ENCODE assay signal across 8 mouse cellular contexts in genomic region chr10:45066931-45067308, GRCm38 (mm10). TPM values are rescaled to one million over a fixed set of nuclear protein-coding genes. Genes with fewer than 3 reads are reported as not detected.
DNase-seq lines count a peak whose midpoint lies in the region; ATAC-seq and TF ChIP-seq lines count a peak whose summit lies in the region.

Gene Prep, plus strand, starts transcription at chr10:45067203.

- DNase-seq in CD4-positive helper T cell, adult 2 months (ENCODE audit: low read depth, low spot score), result peak; percentile 89
- DNase-seq in brain, adult 2 months (ENCODE audit: low read depth, low spot score), result peak; percentile 97
- DNase-seq in heart, embryonic 10.5 days (ENCODE audit: low spot score), result peak; percentile 93
- peak; percentile 77 for DNase-seq in liver, adult 2 months (ENCODE audit: extremely low read depth, low read depth, low spot score)
- DNase-seq in spleen, postnatal 36 days (ENCODE audit: low spot score in 2 of 2), result peak; percentile 92

- H3K9ac ChIP-seq in kidney, embryonic 14.5 days (ENCODE audit: low read depth, low read length), result peak within 1 kb of the TSS; percentile 68
- H3K9ac ChIP-seq in liver, adult 2 months (ENCODE audit: low read depth, low read length), result peak within 1 kb of the TSS; percentile 95

- peaks cover 19% of the 10 kb centered on the region; the same call in 1 of the 2 replicates for H3K79me2 ChIP-seq in liver, adult 2 months (ENCODE audit: control insufficient read depth, insufficient read depth, low read length)

- TF ChIP-seq CTCF in embryonic fibroblast, embryonic 13.5 days (IDR thresholded peaks at IDR 0.05; ENCODE audit: borderline replicate concordance, insufficient read depth, low read length), result peak; percentile 55
- peak; percentile 77 for TF ChIP-seq CTCF in liver, adult 2 months (IDR thresholded peaks at IDR 0.05; ENCODE audit: low read depth, low read length)

- H3K4me1 ChIP-seq in embryonic fibroblast, embryonic 13.5 days (ENCODE audit: control insufficient read depth, insufficient read depth, low read length), result peaks cover 6% of the 10 kb centered on the region; the same call in 1 of the 2 replicates
- H3K4me1 ChIP-seq in heart, embryonic 10.5 days, result peaks cover 39% of the 10 kb centered on the region
- peaks cover 22% of the 10 kb centered on the region; the same call in 1 of the 2 replicates for H3K4me1 ChIP-seq in kidney, embryonic 14.5 days (ENCODE audit: control insufficient read depth, insufficient read depth, low read length)
- peaks cover 24% of the 10 kb centered on the region for H3K4me1 ChIP-seq in liver, adult 2 months (ENCODE audit: control insufficient read depth, insufficient read depth, low read length)

- no peaks in the 10 kb centered on the region for H3K36me3 ChIP-seq in heart, embryonic 10.5 days
- H3K36me3 ChIP-seq in kidney, embryonic 14.5 days (ENCODE audit: control insufficient read depth, insufficient read depth, low read length), result no peaks in the 10 kb centered on the region
- H3K36me3 ChIP-seq in liver, adult 2 months (ENCODE audit: control insufficient read depth, insufficient read depth, low read length), result no peaks in the 10 kb centered on the region

- peak within 1 kb of the TSS; percentile 89 for H3K4me3 ChIP-seq in embryonic fibroblast, embryonic 13.5 days (ENCODE audit: insufficient read depth, low read length)
- H3K4me3 ChIP-seq in heart, embryonic 10.5 days, result peak within 1 kb of the TSS; percentile 99
- peak within 1 kb of the TSS; percentile 59 for H3K4me3 ChIP-seq in kidney, embryonic 14.5 days (ENCODE audit: low read length)
- peak within 1 kb of the TSS; percentile 89 for H3K4me3 ChIP-seq in liver, adult 2 months (ENCODE audit: insufficient read depth, low read depth, low read length)

- no peaks in the 10 kb centered on the region for H3K9me3 ChIP-seq in heart, embryonic 10.5 days
- H3K9me3 ChIP-seq in kidney, embryonic 14.5 days (ENCODE audit: control insufficient read depth, low read length), result no peaks in the 10 kb centered on the region

- ATAC-seq in kidney, embryonic 14.5 days (ENCODE audit: low FRiP score, low TSS enrichment), result peak; percentile 95
- ATAC-seq in monocyte, adult 5-6 weeks (replicated peaks; ENCODE audit: insufficient number of reproducible peaks, low FRiP score, low TSS enrichment, poor library complexity, severe bottlenecking), result peak; percentile 80

- WGBS in heart, embryonic 10.5 days, result under 1% methylated on average over 55 of the region's 57 CpGs
- WGBS in kidney, embryonic 14.5 days, result 0% methylated on average over 8 of the region's 57 CpGs
- 1% methylated on average over 54 of the region's 57 CpGs for WGBS in liver, adult 2 months

- H3K4me2 ChIP-seq in kidney, embryonic 14.5 days (replicated peaks; ENCODE audit: low read depth, low read length), result peak within 1 kb of the TSS; percentile 53

- H3K27me3 ChIP-seq in heart, embryonic 10.5 days (ENCODE audit: insufficient read depth, poor library complexity, severe bottlenecking), result no peaks in the 10 kb centered on the region
- H3K27me3 ChIP-seq in kidney, embryonic 14.5 days (ENCODE audit: control insufficient read depth, insufficient read depth, low read length), result no peaks in the 10 kb centered on the region
- no peaks in the 10 kb centered on the region for H3K27me3 ChIP-seq in liver, adult 2 months (ENCODE audit: control insufficient read depth, insufficient read depth, low read length)

- peak within 1 kb of the TSS; percentile 58 for H3K27ac ChIP-seq in embryonic fibroblast, embryonic 13.5 days (ENCODE audit: insufficient read depth, low read length)
- peak within 1 kb of the TSS; percentile 98 for H3K27ac ChIP-seq in heart, embryonic 10.5 days
- H3K27ac ChIP-seq in kidney, embryonic 14.5 days (ENCODE audit: low read depth, low read length), result peak within 1 kb of the TSS; percentile 38; the same call in 1 of the 2 replicates
- H3K27ac ChIP-seq in liver, adult 2 months (replicated peaks; ENCODE audit: insufficient read depth, low read depth, low read length), result peak within 1 kb of the TSS; percentile 86

- TF ChIP-seq POLR2A in embryonic fibroblast, embryonic 13.5 days (IDR thresholded peaks at IDR 0.05; ENCODE audit: low read depth, low read length), result peak; percentile 84
- TF ChIP-seq POLR2A in liver, adult 2 months (IDR thresholded peaks at IDR 0.05; ENCODE audit: extremely low read depth, insufficient read depth, low read length), result peak; percentile 52; the same call in 1 of the 2 replicates

RNA-seq across cellular contexts. Expression of gene Prep, which starts in this region (rescaled TPM):
- 25.0 and 30.7 TPM in 2 replicates for polyA plus RNA-seq in embryonic fibroblast, embryonic 13.5 days (2011; ENCODE audit: insufficient read length, low read depth, missing spikeins)
- polyA plus RNA-seq in heart, embryonic 10.5 days (2016; fragmentation: Nextera tagmentation; extraction: Ambion mirVana), result 30.5 and 32.5 TPM in 2 replicates
- polyA plus RNA-seq in kidney, embryonic 14.5 days (2014; fragmentation: Nextera tagmentation; extraction: Ambion mirVana), result 12.1 and 23.8 TPM in 2 replicates
- total RNA-seq in liver, adult 2 months (2014; rRNA removed), result 6.2 and 6.4 TPM in 2 replicates
- 5.7 and 6.1 TPM in 2 replicates for polyA plus RNA-seq in liver, adult 2 months (2012; rRNA removed)
- 6.9 to 8.3 TPM (median 8.2 TPM) in 3 replicates for total RNA-seq in monocyte, adult 5-6 weeks (2017)

Comparison
In these comparisons a context has a peak if more than half of its experiments do, and no peak if none do; other contexts are left out.
1. Peak in every context shown above with its lines: DNase-seq, ATAC-seq, H3K4me3 ChIP-seq and H3K27ac ChIP-seq.
2. H3K27ac ChIP-seq: peak in every context shown above with its lines; median percentile 98 in heart, embryonic 10.5 days; 86 in liver, adult 2 months; 58 in embryonic fibroblast, embryonic 13.5 days; 38 in kidney, embryonic 14.5 days.